Mouse (Mus musculus) T-cell, adult 2 months (primary cell): ENCODE data around the gene Pdcd1.
"Not testable (repeated sequence)": the region's sequence is repeated elsewhere in the genome, so short reads cannot be mapped to it uniquely, and the experiment has no call there.

ENCODE experiments used
- DNase-seq: peaks from one replicate; pipeline ENCODE4 v3.0.0; 2022; ENCODE audit warnings: low spot score

Gene Pdcd1

GRCm38 (mm10) chr1:94028741-94029140, 23.6 kb downstream of the Pdcd1 start:
- no peak for DNase-seq

- DNase-seq, result no peak
These were observed 24.7 kb downstream of the Pdcd1 start for GRCm38 (mm10) chr1:94027506-94028108.

GRCm38 (mm10) chr1:94020151-94020550, 32.2 kb downstream of the Pdcd1 start, which contains the start of gene Neu4:
Gene Neu4 (plus strand): TSS chr1:94020451.
- no peak for DNase-seq

GRCm38 (mm10) chr1:94011643-94012042, 40.7 kb downstream of the Pdcd1 start:
- DNase-seq, result no peak

GRCm38 (mm10) chr1:94008826-94009225, 43.5 kb downstream of the Pdcd1 start:
- not testable (repeated sequence) for DNase-seq

GRCm38 (mm10) chr1:94005954-94006506, 46.3 kb downstream of the Pdcd1 start:
- not testable (repeated sequence) for DNase-seq

- DNase-seq, result no peak
These were observed 51.3 kb downstream of the Pdcd1 start for GRCm38 (mm10) chr1:94001023-94001422.

GRCm38 (mm10) chr1:93991491-93991890, 60.9 kb downstream of the Pdcd1 start:
- DNase-seq, result not testable (repeated sequence)

- not testable (repeated sequence) for DNase-seq
These were observed 61.3 kb downstream of the Pdcd1 start for GRCm38 (mm10) chr1:93991068-93991467.

- DNase-seq, result not testable (repeated sequence)
These were observed 62.1 kb downstream of the Pdcd1 start, which contains the start of gene Gal3st2c for GRCm38 (mm10) chr1:93990209-93990608. Gene Gal3st2c (plus strand): TSS chr1:93990509.

GRCm38 (mm10) chr1:93988786-93989185, 63.6 kb downstream of the Pdcd1 start:
- no peak for DNase-seq
